Mouse (Mus musculus) left cerebral cortex, adult 11 months (tissue): ENCODE measurements at regions not wholly inside any gene's neighbourhood (a gene's known extent, or its start where the extent isn't known, plus 50 kb on each side); places are given as distances from the start of the nearest gene placed in this dataset.

ENCODE experiments used
- DNase-seq: peaks from one replicate; pipeline ENCODE4 v3.0.0; 2022; ENCODE audit warnings: low spot score

- no peak for DNase-seq
Measured at GRCm38 (mm10) chr8:35237279-35237678, 528.3 kb upstream of the Gm19410 start.

DNA sequence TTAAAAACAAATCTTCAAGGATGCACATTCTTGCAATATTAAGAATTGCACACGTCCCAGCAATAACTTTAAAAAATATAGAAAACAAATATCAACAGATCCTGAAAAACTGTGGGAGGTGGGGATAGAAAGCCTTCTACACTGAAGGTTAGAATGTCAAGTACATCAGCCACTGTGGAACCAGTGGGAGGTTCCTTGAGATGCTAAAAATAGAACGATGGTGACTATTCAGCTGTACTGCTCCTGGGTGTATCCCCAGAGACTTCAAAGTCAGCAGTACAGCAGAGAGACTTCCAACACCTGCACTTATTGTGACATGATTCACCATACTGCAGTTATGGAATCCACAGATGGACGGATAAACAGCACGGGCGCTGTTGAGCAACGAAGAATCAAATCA lies 524.7 kb upstream of the Gm19410 start:
- no peak for DNase-seq

- no peak for DNase-seq
Measured at GRCm38 (mm10) chr8:35243555-35243954, 522.0 kb upstream of the Gm19410 start.

DNA sequence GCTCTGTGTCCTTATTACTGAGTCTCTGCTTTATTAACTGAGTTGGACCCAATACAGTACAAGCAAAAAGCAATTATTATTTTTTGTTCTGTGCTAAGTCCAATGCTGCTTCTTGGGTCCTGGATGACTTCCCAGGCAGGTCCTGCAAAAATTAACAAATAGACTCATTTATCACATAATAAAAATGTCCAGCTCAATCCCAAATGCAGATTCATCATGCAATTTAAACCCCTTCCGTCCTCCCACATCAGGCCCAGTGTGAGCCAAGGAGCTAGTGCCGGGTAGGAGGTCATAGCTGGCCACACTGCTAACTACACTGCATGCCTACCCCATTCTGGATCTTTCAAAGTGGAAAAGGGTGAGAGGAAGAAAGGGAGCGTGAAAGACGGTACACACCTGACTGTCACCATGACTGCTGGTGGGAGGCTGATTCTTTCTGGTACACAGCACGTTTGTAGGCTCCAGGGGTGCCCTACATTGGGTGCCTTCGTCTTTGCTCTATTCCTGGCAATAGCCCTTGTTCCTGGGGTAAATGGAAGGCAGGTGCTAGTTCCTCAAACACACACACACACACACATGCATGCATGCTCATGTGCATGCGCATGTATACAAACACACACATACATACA lies 515.7 kb upstream of the Gm19410 start:
- no peak for DNase-seq

DNA sequence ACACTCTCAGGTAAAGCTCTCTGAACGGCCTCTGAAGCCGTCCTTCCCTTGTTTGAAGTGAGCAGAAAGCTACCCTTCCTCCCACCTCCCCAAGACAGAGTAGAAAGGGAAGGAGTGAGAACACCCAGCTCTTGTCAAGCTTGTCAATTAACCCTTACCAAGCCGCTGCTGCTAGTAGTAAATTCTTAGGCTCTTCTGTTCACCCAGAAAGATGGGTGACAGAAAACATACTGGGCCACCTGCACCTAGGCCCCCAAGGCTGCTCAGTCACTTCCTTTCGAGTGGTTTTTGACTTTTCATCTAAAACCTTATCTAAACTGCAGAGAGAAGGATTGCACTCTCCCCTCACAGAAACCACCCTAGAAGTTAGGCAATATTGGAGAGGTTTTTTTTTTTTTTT lies 514.9 kb upstream of the Gm19410 start:
- DNase-seq = no peak

DNA sequence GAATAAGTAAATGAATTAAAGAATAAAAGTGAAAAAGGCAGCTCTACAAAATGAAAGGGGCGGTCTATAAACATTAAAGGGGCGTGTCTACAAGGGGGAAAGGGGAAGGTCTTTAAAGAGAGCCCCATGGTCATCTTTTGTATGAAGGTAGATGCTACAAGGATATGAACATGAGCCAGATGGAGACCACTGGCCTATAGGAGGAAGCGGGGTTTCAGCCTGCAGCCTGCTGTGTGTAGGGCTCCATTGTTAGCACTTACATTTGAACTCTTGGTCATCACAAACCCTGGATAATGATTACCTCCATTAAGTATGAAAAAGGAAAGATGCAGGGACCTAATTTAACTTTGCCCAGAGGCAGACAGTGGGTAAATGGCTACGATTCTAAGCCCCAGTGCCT lies 511.6 kb upstream of the Gm19410 start:
- no peak for DNase-seq

DNA sequence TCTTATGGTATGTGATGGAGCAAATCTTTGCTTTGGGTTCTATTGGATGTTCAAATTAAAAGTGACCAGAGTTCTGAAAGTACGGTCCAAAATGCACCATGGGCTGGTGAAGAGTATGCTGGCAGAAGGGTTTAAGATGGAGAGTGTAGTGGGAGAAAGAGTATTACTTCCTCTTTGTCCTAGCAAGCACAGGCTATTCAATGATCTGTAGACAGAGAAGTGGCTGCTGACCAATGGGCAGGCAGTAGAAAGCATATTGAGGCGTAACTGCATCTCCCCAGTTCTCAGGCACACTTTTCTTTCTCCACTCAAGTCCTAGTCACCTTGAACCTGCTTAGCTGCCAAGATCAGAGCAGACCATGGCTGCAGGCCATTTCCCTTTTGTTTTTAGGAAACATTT lies 510.3 kb upstream of the Gm19410 start:
- DNase-seq = no peak

DNA sequence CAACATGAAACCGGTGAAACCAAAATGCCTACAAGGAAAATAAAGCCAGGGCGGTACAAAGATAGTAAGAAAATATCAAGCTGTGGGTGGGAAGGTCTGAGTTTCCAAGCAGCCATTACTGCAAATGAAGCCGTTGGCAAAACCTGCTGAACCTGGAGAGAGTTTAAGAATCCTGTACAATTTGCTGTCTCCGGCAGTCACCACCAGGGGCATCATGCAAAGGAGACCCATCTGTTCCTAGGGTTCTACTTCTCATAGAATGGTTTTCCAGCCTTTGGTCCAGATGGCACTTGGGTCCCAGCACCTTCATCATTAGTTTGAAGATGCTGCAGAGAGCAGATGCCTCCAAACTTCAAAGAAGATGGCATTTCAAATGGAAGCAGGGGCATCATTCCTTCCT lies 508.6 kb upstream of the Gm19410 start:
- DNase-seq = no peak

DNA sequence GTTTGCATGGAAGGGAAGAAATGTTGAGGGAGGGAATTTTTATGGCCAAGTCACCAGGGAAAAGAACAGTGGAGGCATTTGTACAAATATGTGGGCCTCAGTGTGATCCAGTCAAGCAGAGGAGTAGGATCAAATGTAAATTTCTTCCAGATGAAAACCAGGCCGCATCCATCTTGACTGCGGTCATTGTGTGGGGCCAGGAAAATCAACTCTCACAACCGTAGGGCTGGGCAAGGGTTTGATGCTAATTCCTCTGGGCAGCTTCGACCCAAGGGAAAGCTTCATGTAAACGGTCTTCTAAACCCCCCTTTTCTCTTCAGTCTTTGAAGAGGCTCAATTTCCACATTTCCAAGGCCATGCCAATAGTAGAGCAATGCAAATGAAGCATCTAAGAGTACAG lies 497.4 kb upstream of the Gm19410 start:
- DNase-seq = no peak

GRCm38 (mm10) chr8:35268986-35269385 lies 496.6 kb upstream of the Gm19410 start:
- DNase-seq = no peak

DNA sequence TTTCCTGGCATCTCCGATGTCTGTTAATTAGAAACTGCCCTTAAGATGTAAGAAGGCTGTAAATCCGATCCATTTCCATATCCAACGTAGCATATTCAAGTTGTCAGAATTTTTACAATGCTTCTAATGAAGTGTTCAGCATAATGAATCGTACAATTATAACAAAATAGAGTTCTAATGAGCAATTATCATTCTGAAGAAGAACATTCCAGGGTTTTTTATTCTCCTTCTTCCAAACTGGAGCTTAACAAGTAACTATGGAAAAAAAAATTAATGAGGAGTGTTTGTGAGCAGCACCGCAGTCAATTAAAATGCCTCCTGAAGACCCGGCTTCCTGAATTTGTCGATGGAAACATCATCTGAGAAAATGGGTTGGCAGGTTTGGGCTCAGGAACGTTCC lies 489.6 kb upstream of the Gm19410 start:
- no peak for DNase-seq

DNA sequence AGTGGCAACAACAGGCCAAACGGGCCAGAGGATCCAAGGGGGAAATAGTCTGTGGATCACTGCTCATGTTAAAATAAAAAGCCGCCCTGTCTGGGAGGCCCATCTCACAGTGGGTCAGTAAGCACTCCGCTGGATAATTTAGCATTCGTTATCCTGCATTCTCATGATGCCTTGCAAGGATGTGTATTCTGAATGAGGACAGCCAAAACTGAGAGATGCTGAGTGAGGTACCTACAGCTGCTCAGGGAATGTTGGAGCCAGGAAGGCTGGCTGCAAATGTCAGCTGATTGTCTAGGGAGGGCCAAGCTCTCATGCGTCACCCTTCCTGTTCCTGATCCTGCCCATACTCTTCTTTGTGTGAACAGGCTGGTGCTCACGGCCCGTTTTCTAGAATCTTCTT lies 489.1 kb upstream of the Gm19410 start:
- DNase-seq = no peak

- no peak for DNase-seq
Measured at GRCm38 (mm10) chr8:35278946-35279345, 486.6 kb upstream of the Gm19410 start.

DNA sequence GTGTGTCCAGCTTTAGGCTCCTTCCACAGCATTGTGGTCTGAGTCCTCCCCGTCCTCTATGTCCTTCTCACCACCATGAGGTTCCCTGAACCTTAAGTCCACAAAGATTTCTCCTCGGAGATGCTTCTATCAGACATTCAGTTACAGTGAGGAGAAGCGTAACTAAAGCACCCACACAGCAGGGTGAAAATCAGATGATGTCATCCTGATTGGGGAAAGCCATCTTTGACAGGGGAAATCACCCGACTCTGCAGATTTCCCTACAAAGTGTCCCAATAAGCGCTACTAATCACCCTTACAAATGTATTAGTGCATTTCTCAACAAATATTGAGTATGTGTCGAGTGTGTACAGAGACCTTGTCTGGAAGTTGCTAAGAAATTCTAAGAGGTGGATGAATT lies 484.8 kb upstream of the Gm19410 start:
- DNase-seq = no peak

DNA sequence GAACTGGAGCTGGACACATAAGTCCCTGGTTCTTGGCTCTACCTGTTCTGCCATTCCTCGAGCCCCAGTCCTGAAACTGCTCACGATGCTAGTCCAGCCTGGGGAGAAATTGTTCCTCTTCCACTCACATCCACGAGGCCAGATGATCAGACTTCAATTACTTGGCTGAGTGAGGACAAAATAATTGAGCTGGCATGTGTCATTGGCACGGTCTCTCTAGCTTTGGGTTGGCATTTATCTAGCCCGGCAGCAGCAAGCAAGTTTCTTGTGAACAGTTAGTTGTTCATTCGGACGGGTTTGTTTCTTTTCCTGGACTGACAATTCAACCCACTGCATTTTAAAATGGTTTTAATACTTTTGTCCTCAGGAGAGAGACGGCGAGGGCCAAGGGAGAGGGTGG lies 482.2 kb upstream of the Gm19410 start:
- DNase-seq = no peak

DNA sequence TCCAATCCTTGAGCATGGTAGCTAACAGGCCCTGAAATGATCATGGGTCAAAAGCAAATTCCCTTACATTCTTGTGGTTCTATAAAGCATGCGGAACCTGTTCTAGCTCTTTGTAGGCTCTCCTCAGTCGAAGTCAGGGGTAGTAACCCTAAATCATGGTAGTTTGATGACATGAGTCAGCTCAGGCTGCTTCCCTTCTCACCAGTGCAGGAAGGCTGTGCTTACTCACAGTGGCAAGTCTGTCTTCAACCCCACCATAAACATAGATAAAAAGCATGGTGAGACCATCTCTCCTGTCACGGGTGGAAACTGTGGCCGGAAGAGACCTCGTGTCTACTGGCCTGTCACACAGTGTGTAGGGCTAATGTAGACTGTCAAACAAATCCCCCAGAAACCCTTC lies 476.6 kb upstream of the Gm19410 start:
- no peak for DNase-seq

- no peak for DNase-seq
Measured at GRCm38 (mm10) chr8:35289967-35290366, 475.6 kb upstream of the Gm19410 start.

DNA sequence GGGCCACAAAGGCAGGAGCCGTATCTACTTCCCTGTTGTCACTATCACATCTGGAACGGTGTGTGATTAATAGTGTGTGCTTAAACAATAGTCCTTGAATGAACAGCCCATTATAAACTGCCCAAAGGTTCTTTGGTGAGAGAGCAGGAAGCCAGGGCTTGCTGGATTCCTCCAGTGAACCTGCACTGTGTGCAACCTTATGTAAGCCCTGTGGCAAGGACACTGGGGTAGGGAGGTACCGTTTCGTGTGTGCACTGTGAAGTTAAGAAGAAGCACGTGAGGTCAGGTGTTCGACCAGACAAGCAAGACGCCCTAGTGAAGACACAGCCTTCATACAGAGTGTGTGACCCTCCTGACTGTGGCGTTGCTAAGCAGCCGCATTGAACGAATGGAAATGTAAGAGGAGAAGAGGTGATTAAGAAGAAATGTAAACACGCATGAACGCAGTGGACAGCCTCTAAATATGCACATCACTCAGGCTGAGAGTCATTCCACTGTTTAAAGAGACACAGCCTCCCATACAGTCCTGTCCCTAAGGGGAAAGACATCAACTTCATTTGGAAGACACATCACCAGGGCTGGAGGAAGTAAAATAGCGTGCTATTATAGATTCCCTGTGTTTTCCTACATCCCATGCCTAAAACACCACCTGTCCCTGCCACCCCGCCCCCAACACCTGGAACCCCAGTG lies 472.0 kb upstream of the Gm19410 start:
- no peak for DNase-seq

DNA sequence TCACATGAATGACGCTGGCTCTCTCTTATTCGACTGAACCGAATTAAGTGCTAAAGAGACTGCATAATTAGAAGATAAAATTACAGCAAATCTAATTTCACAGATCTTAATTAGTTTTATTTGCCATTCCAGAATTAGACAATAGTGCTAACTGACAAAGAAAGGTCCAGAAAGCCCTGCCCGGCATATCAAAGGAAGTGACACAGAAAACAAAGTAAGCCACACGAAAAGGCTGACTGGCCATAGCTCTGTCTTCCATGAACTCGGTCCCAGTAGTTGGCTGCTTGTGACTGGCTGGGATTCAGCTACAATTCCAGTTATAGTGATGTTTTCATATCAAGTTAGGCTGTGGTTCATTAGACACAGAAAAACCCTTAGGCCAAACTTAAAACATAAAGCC lies 468.7 kb upstream of the Gm19410 start:
- no peak for DNase-seq

GRCm38 (mm10) chr8:35299088-35299487 lies 466.5 kb upstream of the Gm19410 start:
- no peak for DNase-seq

DNA sequence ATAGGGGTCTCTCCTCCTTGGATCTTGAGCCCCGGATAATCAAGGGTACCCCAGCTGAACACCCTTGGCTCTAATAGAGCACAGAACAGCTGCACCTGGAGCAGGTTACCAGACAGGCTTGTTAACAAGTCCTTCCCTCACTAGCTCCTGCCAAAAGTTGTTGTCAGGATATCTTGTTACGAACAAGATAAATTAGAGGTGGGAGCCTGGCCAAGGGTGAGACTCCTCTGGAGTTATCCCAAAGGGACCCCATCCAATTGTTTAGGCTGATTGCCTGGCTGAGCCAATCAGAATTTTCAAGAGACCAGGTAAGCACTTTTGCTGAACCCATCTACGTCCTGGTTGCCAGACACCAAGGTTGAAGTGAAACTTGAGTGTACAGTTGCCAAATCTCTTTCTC lies 465.2 kb upstream of the Gm19410 start:
- DNase-seq = no peak

DNA sequence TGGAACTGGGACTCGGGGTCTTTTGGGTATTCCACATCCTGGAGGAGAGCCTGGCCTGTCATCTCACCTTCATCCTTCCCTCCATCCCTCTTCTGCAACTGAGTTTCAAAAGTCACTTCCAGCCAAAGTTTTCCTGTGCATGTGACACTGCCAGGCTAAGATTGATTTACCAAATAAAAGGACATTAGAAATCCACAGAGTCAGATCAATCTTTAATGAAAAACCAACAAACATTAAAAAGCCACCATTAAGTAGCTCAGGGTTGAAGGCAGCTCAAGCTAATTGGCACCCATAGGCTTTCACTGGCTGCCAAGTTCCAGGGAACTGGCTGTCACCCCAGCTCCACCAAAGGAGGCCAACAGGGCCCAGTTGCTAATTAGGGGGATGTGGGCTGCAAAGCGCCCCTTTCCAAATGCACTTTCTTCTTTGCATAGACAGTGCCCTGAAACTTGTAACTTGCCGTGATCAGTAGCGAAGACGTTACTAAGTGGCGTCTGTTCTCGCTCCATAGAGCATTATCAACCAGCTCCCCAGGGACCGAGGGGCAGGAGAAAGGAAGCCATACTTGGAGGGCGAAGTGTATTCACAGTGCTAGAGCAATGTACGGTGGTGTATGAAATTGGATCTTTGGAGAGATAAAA lies 464.6 kb upstream of the Gm19410 start:
- no peak for DNase-seq

DNA sequence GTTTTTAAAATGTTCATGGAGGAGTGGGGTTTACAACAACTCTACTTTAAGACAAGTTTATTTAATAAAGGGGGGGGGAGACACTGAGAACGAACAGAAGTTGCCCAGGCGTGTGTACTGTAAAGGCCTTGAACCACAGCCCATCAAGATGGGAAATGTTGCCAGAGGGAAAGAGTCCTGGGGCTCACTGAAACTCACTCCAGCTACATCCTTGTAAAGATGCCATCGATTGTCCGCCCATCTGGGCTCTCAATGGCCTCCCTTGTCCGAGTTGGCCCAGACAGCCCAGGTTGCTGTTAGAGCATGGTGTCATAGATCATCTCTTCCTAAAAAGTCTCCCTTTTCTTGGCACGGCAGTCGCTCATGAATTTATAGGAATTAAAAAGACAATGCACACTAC lies 462.7 kb upstream of the Gm19410 start:
- no peak for DNase-seq
